Mouse (Mus musculus) neutrophil, adult 5-6 weeks (primary cell): ENCODE results near the gene Slc12a3. TPM values are rescaled to one million over a fixed set of nuclear protein-coding genes. Genes with fewer than 3 reads are reported as not detected.
"Not testable (repeated sequence)": the region's sequence is repeated elsewhere in the genome, so short reads cannot be mapped to it uniquely, and the experiment has no call there.

ENCODE experiments used
- ATAC-seq: fragments of 151-379, 151-347 bp; 2 replicates; pipeline ENCODE4 v1.8.0; 2017; ENCODE audit warnings: mild to moderate bottlenecking, moderate TSS enrichment; ENCODE audit not compliant: insufficient number of reproducible peaks, poor library complexity, low FRiP score, severe bottlenecking; ENCODE audit errors: extremely low read depth
- total RNA-seq: library from RNA; stranded (forward); fragments of 200-1000 nt; gene quantifications from 2 replicates; pipeline ENCODE4 v1.2.3, GENCODE M21; 2017

Gene Slc12a3
- total RNA-seq, 1 experiment from 2014 or later, result 3.1 TPM

DNA sequence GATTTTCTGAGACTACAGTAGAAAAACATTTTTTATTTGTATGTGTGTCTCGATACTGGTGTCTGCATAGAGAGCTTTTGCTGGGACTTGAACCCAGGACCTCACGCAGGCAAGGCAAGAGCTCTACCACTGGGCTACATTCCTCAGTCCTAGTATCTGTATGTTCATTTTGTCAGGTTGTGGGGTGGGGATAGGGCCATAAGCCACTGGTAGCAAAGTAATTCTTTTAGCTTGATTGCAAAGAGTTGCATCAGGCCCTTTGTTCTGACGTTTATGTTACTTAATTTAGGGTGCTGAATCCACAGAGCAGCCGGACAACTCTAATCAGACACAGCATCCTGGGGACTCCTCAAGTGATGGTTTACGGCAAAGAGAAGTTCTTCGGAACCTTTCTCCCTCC is 61.4 kb downstream of the Slc12a3 start:
- no peak for ATAC-seq

DNA sequence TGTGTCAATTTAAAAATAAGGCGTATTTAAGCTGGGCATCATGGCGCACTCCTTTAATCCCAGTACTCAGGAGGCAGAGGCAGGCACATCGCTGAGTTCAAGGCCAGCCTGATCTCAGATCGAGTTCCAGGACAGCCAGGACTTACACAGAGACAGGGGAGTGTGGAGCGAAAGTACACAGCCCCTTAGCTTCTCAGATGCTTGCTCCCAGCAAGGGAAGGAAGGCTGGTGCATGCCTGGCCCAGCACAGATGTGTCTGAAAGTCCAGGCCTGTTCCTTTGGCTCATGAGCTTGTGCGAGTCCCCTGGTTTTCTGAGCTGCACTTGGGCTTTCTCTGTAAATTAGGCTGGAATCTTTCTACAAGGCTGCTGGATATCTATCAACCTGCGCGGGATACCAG is 61.9 kb downstream of the Slc12a3 start:
- ATAC-seq, result no peak

DNA sequence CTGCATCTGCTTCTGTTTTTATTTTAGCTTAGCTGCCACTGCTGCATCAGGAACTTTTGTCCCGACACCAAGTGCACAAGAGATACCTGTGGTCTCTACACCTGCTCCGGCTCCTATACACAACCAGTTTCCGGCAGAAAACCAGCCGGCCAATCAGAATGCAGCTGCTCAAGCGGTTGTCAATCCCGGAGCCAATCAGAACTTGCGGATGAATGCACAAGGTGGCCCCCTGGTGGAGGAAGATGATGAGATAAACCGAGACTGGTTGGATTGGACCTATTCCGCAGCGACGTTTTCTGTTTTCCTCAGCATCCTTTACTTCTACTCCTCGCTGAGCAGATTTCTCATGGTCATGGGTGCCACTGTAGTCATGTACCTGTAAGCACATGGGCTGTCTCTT is 63.1 kb downstream of the Slc12a3 start:
- no peak for ATAC-seq

DNA sequence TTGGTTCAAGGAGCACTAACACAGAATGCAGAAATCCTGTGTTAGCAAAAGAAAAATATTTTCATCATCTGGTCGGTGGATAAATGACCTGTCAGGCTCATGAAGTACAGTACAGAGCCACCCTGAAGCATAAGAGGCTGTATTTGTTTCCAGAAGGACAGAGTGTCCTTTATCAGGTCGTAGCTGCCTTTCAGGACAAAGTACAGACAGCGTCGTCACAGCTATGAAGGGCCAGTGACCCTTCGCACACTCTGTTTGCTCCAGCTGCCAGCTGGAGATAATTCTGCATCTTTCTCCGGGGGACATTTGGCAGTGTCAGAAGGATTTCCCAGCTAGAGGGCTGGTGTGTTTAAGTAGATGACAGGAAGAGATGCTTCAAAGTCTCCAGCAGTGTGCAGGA is 63.6 kb downstream of the Slc12a3 start:
- ATAC-seq, result no peak

GRCm38 (mm10) chr8:94395851-94396540 is 67.0 kb downstream of the Slc12a3 start:
- no peak for ATAC-seq

DNA sequence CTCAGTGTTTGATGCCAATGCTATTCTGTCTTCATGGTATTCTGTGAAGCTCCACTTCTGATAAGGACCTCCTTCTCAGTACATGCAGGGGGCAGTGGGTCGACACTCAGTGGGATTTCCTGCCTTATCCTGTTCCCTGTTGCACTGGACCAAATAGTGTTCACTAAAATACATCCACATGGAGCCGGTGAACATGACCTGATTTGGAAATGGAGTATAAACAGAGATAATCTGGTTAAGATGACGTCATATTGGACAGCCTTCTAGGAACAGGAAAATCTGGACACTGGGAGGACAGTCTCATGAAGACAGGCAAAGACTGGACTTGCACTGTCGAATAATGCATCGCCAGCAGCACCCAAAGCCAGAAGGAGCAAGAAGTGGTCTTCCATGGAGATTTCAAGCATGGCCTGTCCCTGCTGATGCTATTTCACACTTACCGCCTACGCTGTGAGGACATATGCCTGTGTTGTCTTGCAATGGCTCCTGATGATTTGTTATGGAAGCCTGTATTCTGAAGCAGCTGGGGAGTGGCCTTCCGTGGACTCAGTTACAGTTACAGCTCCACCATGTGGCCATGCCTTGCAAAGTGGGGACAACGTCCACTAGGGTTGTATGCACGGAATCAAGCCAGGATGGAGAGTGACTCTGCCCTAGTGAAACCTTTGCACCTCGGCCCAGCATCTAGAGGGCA is 68.1 kb downstream of the Slc12a3 start:
- peak; percentile 71 for ATAC-seq

- ATAC-seq, result no peak
Measured at GRCm38 (mm10) chr8:94398587-94398986, 69.6 kb downstream of the Slc12a3 start.

DNA sequence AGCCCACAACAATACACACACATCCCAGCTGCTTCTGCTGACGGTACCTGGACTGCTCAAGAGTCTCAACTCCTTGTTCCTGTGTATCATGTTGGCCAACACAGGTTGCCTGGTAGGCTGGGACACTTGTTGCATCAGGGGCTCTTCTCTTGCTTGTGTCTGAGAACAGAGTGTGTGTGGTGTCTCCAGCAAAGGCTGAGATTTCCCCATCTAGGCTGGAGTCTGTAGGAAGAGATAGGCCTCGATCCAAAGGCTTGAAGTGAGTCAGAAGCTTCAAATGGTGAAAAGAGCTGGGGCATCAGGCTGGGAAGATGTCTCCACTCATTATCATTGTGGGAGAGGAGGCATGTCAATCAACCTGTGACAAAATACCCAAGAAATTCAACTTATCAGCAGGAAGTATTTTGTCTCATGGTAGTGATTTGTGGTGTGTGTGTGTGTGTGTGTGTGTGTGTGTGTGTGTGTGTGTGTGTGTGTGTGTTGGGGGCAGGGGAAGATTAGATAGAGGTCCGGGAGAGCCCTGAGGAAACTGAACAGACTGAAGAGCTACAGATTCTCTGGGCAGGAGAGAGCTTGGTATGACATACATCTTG is 70.5 kb downstream of the Slc12a3 start:
- no peak for ATAC-seq

DNA sequence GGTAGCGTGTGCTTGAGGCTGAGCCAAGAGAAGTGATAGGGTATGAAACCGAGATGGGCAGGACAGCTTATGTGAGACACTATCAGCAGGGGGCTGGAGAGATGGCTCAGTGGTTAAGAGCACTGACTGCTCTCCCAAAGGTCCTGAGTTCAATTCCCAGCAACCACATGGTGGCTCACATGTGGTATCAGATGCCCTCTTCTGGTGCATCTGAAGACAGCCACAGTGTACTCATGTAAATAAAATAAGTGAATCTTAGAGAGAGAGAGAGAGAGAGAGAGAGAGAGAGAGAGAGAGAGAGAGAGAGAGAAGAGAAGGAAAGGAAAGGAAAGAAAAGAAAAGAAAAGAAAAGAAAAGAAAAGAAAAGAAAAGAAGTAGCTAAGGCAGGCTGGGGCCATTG is 71.0 kb downstream of the Slc12a3 start:
- ATAC-seq, result not testable (repeated sequence)

- 0 out of 2 replicates have a peak, but pooled peaks have one; percentile 20 for ATAC-seq
Measured at GRCm38 (mm10) chr8:94408443-94409080, 79.6 kb downstream of the Slc12a3 start.

DNA sequence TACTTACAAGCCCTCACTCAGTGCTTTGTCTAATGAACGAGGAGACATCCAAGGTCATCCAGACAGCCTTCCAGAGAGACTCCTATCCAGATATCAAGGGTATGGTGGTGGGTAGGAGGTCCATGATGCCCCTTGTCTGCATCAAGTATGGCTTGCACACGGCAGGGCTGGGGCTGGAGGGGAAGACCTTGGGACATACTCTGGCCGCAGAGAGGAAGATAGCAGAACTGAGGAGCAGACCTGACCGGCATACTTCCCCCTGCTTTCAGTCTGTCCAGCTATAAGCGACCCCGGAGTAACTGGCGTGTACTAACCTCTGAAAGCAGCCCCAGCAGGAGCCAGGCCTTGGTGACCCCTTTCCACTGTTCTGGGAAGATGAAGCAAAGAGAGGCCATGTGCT is 80.5 kb downstream of the Slc12a3 start:
- 0 out of 2 replicates have a peak, but pooled peaks have one; percentile 25 for ATAC-seq

- ATAC-seq, result no peak
Measured at GRCm38 (mm10) chr8:94412518-94412917, 83.5 kb downstream of the Slc12a3 start.

DNA sequence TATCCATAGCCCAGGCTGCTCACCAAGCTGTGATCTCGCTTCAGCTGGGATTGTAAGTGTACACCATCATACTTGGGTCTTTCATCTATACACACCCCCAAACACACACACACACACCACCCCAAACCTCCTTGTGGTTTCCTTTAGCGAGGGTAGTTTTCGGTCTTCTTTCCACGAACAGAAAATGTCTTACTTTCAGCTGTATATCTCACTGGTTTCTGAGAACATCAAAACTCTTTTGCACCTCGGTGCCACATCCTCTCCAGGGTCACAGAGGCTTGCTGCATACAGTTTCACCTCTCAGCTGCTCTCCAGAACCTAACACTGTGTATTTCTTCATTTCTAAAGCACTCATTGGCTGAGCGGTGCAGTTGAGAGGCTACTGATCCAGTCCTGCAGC is 84.5 kb downstream of the Slc12a3 start:
- 0 out of 2 replicates have a peak, but pooled peaks have one; percentile 7 for ATAC-seq

DNA sequence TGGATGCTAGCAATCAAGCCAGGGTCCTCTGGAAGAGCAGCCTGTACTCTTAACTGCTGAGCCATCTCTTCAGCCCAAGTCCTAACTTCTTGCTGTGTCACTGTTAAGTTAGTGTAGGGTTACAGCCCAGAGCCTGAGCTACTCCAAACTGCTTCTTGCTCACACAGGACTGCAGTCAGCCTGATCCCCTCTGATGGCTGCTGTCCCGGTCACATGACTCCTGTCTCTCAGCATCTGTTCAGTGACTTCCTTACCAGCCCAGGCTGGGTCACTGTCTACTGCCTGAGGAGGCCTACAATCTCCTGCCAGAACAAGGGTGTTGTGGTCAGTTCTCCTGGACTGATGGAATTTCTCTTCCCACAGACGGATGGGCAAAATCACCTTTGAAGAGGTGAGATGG is 86.2 kb downstream of the Slc12a3 start:
- ATAC-seq, result no peak

Other genes with a start within 250 kb of the Slc12a3 start
- gene Bbs2, start 230.3 kb upstream of the Slc12a3 start, total RNA-seq, result 16.3 and 19.9 TPM in 2 replicates
- gene Mt4, start 192.0 kb upstream of the Slc12a3 start, total RNA-seq, result not detected in 2 replicates
- gene Mt3, start 176.6 kb upstream of the Slc12a3 start, total RNA-seq, result not detected in 2 replicates
- gene Mt2, start 156.5 kb upstream of the Slc12a3 start, total RNA-seq, result not detected in 2 replicates
- gene Mt1, start 150.1 kb upstream of the Slc12a3 start, total RNA-seq, result 5.2 TPM in 1 of 2 replicates, not detected in the other
- gene Nup93, start 114.6 kb upstream of the Slc12a3 start, total RNA-seq, result 13.6 and 14.1 TPM in 2 replicates
- 142 and 154 TPM in 2 replicates for gene Herpud1, start 57.2 kb downstream of the Slc12a3 start, total RNA-seq
- gene Nlrc5, start 105.2 kb downstream of the Slc12a3 start, total RNA-seq, result 64.4 and 66.7 TPM in 2 replicates
- gene Cpne2, start 203.8 kb downstream of the Slc12a3 start, total RNA-seq, result 35.5 and 37.4 TPM in 2 replicates